In genomic region chr15:30271141-30271572, GRCm38 (mm10) we compare ENCODE assay signal across 12 mouse cellular contexts.
DNase-seq lines count a peak whose midpoint lies in the region; ATAC-seq and TF ChIP-seq lines count a peak whose summit lies in the region.
"Had no signal": no experiment of that assay in that cellular context is flagged by ENCODE, and none has a peak within 500 bp of the region (broad histone marks: within the 10 kb centered on the region; RNA-seq: fewer than 3 reads in every experiment).

No protein-coding gene starts in this region.

- no peak for TF ChIP-seq POLR2A in liver, adult 2 months (IDR thresholded peaks at IDR 0.05; ENCODE audit: extremely low read depth, insufficient read depth, low read length)

- intact Hi-C loops in heart, postnatal 25 days (cut with DNase I), result no loop called here

- no peaks in the 10 kb centered on the region for H3K36me3 ChIP-seq in forebrain, embryonic 14.5 days (ENCODE audit: control insufficient read depth, insufficient read depth, low read length)
- no peaks in the 10 kb centered on the region for H3K36me3 ChIP-seq in forebrain, embryonic 11.5 days (ENCODE audit: control insufficient read depth, insufficient read depth, low read length)
- no peaks in the 10 kb centered on the region for H3K36me3 ChIP-seq in liver, adult 2 months (ENCODE audit: control insufficient read depth, insufficient read depth, low read length)
- H3K36me3 ChIP-seq in heart, embryonic 10.5 days, result no peaks in the 10 kb centered on the region
- H3K36me3 ChIP-seq: stomach, embryonic 15.5 days had no signal

- no peak overlapping the region for H3K9ac ChIP-seq in forebrain, embryonic 14.5 days (ENCODE audit: low read length)
- H3K9ac ChIP-seq in forebrain, embryonic 11.5 days (ENCODE audit: low read length), result no peak overlapping the region
- no peak overlapping the region for H3K9ac ChIP-seq in liver, adult 2 months (ENCODE audit: low read depth, low read length)
- H3K9ac ChIP-seq: stomach, embryonic 15.5 days had no signal

- WGBS in forebrain, embryonic 14.5 days, result 49% methylated on average over 8 of the region's 8 CpGs
- 89% methylated on average over 8 of the region's 8 CpGs for WGBS in forebrain, embryonic 11.5 days
- WGBS in liver, adult 2 months, result 26% methylated on average over 8 of the region's 8 CpGs
- WGBS in heart, embryonic 10.5 days, result 80% methylated on average over 8 of the region's 8 CpGs

- no peaks in the 10 kb centered on the region for H3K79me2 ChIP-seq in liver, adult 2 months (ENCODE audit: control insufficient read depth, insufficient read depth, low read length)

- H3K9me3 ChIP-seq in forebrain, embryonic 14.5 days (replicated peaks; ENCODE audit: control insufficient read depth, low read length), result no peaks in the 10 kb centered on the region
- H3K9me3 ChIP-seq in forebrain, embryonic 11.5 days (ENCODE audit: control insufficient read depth, low read length), result no peaks in the 10 kb centered on the region
- H3K9me3 ChIP-seq in heart, embryonic 10.5 days, result no peaks in the 10 kb centered on the region
- H3K9me3 ChIP-seq: stomach, embryonic 15.5 days had no signal

- peak; percentile 78 for DNase-seq in forebrain, embryonic 14.5 days (ENCODE audit: low spot score)
- no peak for DNase-seq in forebrain, embryonic 11.5 days (ENCODE audit: low spot score)
- DNase-seq in liver, adult 2 months (ENCODE audit: extremely low read depth, low read depth, low spot score), result peak; percentile 16
- DNase-seq in liver, result no peak
- DNase-seq in brain, embryonic 18.5 days (ENCODE audit: low read depth, low spot score), result peak; percentile 36
- peak; percentile 45 to 50 for DNase-seq in layer of hippocampus, postnatal 36 days
- DNase-seq in heart, postnatal 25 days (ENCODE audit: low spot score), result no peak
- no peak for DNase-seq in heart, embryonic 10.5 days (ENCODE audit: low spot score)
- DNase-seq: lung, adult 2 months; thymus, postnatal 4 days had no signal

- peaks cover 17% of the 10 kb centered on the region for H3K4me1 ChIP-seq in forebrain, embryonic 14.5 days (ENCODE audit: control insufficient read depth, insufficient read depth, low read length)
- no peaks in the 10 kb centered on the region for H3K4me1 ChIP-seq in forebrain, embryonic 11.5 days (replicated peaks; ENCODE audit: control insufficient read depth, insufficient read depth, low read length)
- H3K4me1 ChIP-seq in liver, adult 2 months (ENCODE audit: control insufficient read depth, insufficient read depth, low read length), result no peaks in the 10 kb centered on the region
- H3K4me1 ChIP-seq in heart, embryonic 10.5 days, result no peaks in the 10 kb centered on the region
- H3K4me1 ChIP-seq: stomach, embryonic 15.5 days had no signal

- no peak for TF ChIP-seq CTCF in liver, adult 2 months (IDR thresholded peaks at IDR 0.05; ENCODE audit: low read depth, low read length)

- H3K27me3 ChIP-seq in forebrain, embryonic 14.5 days (replicated peaks; ENCODE audit: control insufficient read depth, insufficient read depth, low read length), result no peaks in the 10 kb centered on the region
- no peaks in the 10 kb centered on the region for H3K27me3 ChIP-seq in forebrain, embryonic 11.5 days (ENCODE audit: control insufficient read depth, insufficient read depth, low read length)
- H3K27me3 ChIP-seq in liver, adult 2 months (ENCODE audit: control insufficient read depth, insufficient read depth, low read length), result no peaks in the 10 kb centered on the region
- H3K27me3 ChIP-seq in heart, embryonic 10.5 days (ENCODE audit: insufficient read depth, poor library complexity, severe bottlenecking), result no peaks in the 10 kb centered on the region
- H3K27me3 ChIP-seq: stomach, embryonic 15.5 days had no signal

- H3K27ac ChIP-seq in forebrain, embryonic 14.5 days (ENCODE audit: low read depth, low read length), result peak overlapping the region; percentile 41; the same call in 1 of the 2 replicates
- H3K27ac ChIP-seq in forebrain, embryonic 11.5 days (ENCODE audit: low read depth, low read length), result no peak overlapping the region
- H3K27ac ChIP-seq in liver, adult 2 months (replicated peaks; ENCODE audit: insufficient read depth, low read depth, low read length), result no peak overlapping the region
- no peak overlapping the region for H3K27ac ChIP-seq in heart, embryonic 10.5 days
- H3K27ac ChIP-seq: stomach, embryonic 15.5 days had no signal

- no peak overlapping the region for H3K4me2 ChIP-seq in forebrain, embryonic 14.5 days (ENCODE audit: low read length)
- H3K4me2 ChIP-seq in forebrain, embryonic 11.5 days (ENCODE audit: low read depth, low read length, severe bottlenecking), result no peak overlapping the region
- H3K4me2 ChIP-seq: stomach, embryonic 15.5 days had no signal

- ATAC-seq in forebrain, embryonic 14.5 days, result peak; percentile 73
- no peak for ATAC-seq in forebrain, embryonic 11.5 days (replicated peaks; ENCODE audit: low FRiP score)
- ATAC-seq: activated CD4-positive, CD25-positive, alpha-beta regulatory T cell, adult 4 months had no signal

- H3K4me3 ChIP-seq in forebrain, embryonic 14.5 days (ENCODE audit: low read depth, low read length), result no peak overlapping the region
- no peak overlapping the region for H3K4me3 ChIP-seq in forebrain, embryonic 11.5 days (ENCODE audit: low read depth, low read length)
- H3K4me3 ChIP-seq in liver, adult 2 months (ENCODE audit: insufficient read depth, low read depth, low read length), result no peak overlapping the region
- H3K4me3 ChIP-seq in heart, embryonic 10.5 days, result no peak overlapping the region
- H3K4me3 ChIP-seq: stomach, embryonic 15.5 days had no signal

Comparison
In these comparisons a context has a peak if more than half of its experiments do, and no peak if none do; other contexts are left out.
1. DNase-seq: peak in forebrain, embryonic 14.5 days (single experiment), liver, adult 2 months (single experiment), brain, embryonic 18.5 days (single experiment) and layer of hippocampus, postnatal 36 days (2 of 2); none in forebrain, embryonic 11.5 days (single experiment), liver (single experiment), heart, postnatal 25 days (single experiment) and heart, embryonic 10.5 days (single experiment).